In genomic region chr9:50845081-50845480, GRCm38 (mm10) we compare ENCODE assay signal across 8 mouse cellular contexts. TPM values are rescaled to one million over a fixed set of nuclear protein-coding genes. Genes with fewer than 3 reads are reported as not detected.
DNase-seq lines count a peak whose midpoint lies in the region; ATAC-seq and TF ChIP-seq lines count a peak whose summit lies in the region.

Gene Ppp2r1b, plus strand, starts transcription at chr9:50845301.

- H3K27ac ChIP-seq in heart, embryonic 11.5 days (ENCODE audit: low read depth, low read length): no peak within 1 kb of the TSS
- no peak within 1 kb of the TSS for H3K27ac ChIP-seq in MEL (ENCODE audit: control insufficient read depth, low read depth, low read length)
- no peak within 1 kb of the TSS for H3K27ac ChIP-seq in forebrain, embryonic 14.5 days (ENCODE audit: low read depth, low read length)
- peak within 1 kb of the TSS; percentile 54; the same call in 1 of the 2 replicates for H3K27ac ChIP-seq in kidney, postnatal 0 days
- H3K27ac ChIP-seq in midbrain, embryonic 12.5 days (replicated peaks): no peak within 1 kb of the TSS

- peaks cover 6% of the 10 kb centered on the region; the same call in 1 of the 2 replicates for H3K4me1 ChIP-seq in heart, embryonic 11.5 days (ENCODE audit: control insufficient read depth, insufficient read depth, low read length)
- H3K4me1 ChIP-seq in MEL (ENCODE audit: control insufficient read depth in 1 of 2, insufficient read depth in 2 of 2, low read length in 2 of 2): peaks cover 0 to 16% of the 10 kb centered on the region in 2 experiments; a peak in 3 of 4 replicates
- no peaks in the 10 kb centered on the region for H3K4me1 ChIP-seq in forebrain, embryonic 14.5 days (ENCODE audit: control insufficient read depth, insufficient read depth, low read length)
- H3K4me1 ChIP-seq in kidney, postnatal 0 days (replicated peaks; ENCODE audit: insufficient read depth, low read length): peaks cover 17% of the 10 kb centered on the region; the same call in 1 of the 2 replicates
- no peaks in the 10 kb centered on the region for H3K4me1 ChIP-seq in midbrain, embryonic 12.5 days

- no peak for TF ChIP-seq RAD21 in MEL (IDR thresholded peaks at IDR 0.05; ENCODE audit: low read depth, low read length)

- no peak within 1 kb of the TSS for H3K4me2 ChIP-seq in heart, embryonic 11.5 days
- no peak within 1 kb of the TSS for H3K4me2 ChIP-seq in forebrain, embryonic 14.5 days (ENCODE audit: low read length)
- H3K4me2 ChIP-seq in kidney, postnatal 0 days (ENCODE audit: low read length): no peak within 1 kb of the TSS
- no peak within 1 kb of the TSS for H3K4me2 ChIP-seq in midbrain, embryonic 12.5 days (replicated peaks)

- no peak for ATAC-seq in heart, embryonic 11.5 days (replicated peaks; ENCODE audit: insufficient number of reproducible peaks, low FRiP score, low TSS enrichment)
- no peak for ATAC-seq in forebrain, embryonic 14.5 days
- ATAC-seq in kidney, postnatal 0 days (replicated peaks; ENCODE audit: low FRiP score, low read depth): no peak
- ATAC-seq in midbrain, embryonic 12.5 days (ENCODE audit: low FRiP score, low read depth): no peak

- H3K9me3 ChIP-seq in heart, embryonic 11.5 days (replicated peaks; ENCODE audit: control insufficient read depth, low read length): no peaks in the 10 kb centered on the region
- no peaks in the 10 kb centered on the region for H3K9me3 ChIP-seq in MEL (replicated peaks; ENCODE audit: insufficient read depth, low read length)
- no peaks in the 10 kb centered on the region for H3K9me3 ChIP-seq in forebrain, embryonic 14.5 days (replicated peaks; ENCODE audit: control insufficient read depth, low read length)
- H3K9me3 ChIP-seq in kidney, postnatal 0 days (replicated peaks; ENCODE audit: low read length): no peaks in the 10 kb centered on the region
- H3K9me3 ChIP-seq in midbrain, embryonic 12.5 days: no peaks in the 10 kb centered on the region

- no peak for DNase-seq in heart, adult 11 months
- DNase-seq in MEL (ENCODE audit: low read depth, low spot score): no peak
- no peak for DNase-seq in forebrain, embryonic 14.5 days (ENCODE audit: low spot score)
- DNase-seq in kidney, postnatal 0 days (ENCODE audit: low spot score): no peak
- DNase-seq in natural killer cell, adult 2 months (ENCODE audit: low spot score in 2 of 2): no peak
- DNase-seq in cerebellum, adult 18-20 months: no peak

- no peaks in the 10 kb centered on the region for H3K79me2 ChIP-seq in MEL (ENCODE audit: control insufficient read depth, insufficient read depth, low read length, poor library complexity)

- no peak for TF ChIP-seq EP300 in MEL (IDR thresholded peaks at IDR 0.05; ENCODE audit: low read depth in 1 of 2, low read length in 2 of 2)

- no peaks in the 10 kb centered on the region for H3K27me3 ChIP-seq in heart, embryonic 11.5 days (ENCODE audit: control insufficient read depth, insufficient read depth, low read length)
- no peaks in the 10 kb centered on the region for H3K27me3 ChIP-seq in MEL (ENCODE audit: control insufficient read depth in 1 of 2, insufficient read depth in 2 of 2, low read length in 2 of 2)
- no peaks in the 10 kb centered on the region for H3K27me3 ChIP-seq in forebrain, embryonic 14.5 days (replicated peaks; ENCODE audit: control insufficient read depth, insufficient read depth, low read length)
- H3K27me3 ChIP-seq in kidney, postnatal 0 days (ENCODE audit: insufficient read depth, low read length): no peaks in the 10 kb centered on the region
- H3K27me3 ChIP-seq in midbrain, embryonic 12.5 days: no peaks in the 10 kb centered on the region; the same call in 1 of the 2 replicates

- TF ChIP-seq CTCF in MEL (IDR thresholded peaks at IDR 0.05 in 2 of 3, conservative IDR thresholded peaks at IDR 0.05 in 1 of 3; ENCODE audit: control insufficient read depth in 1 of 3, insufficient read depth in 1 of 3, low read depth in 2 of 3, low read length in 3 of 3, poor library complexity in 1 of 3, severe bottlenecking in 1 of 3): no peak
- TF ChIP-seq CTCF in kidney, postnatal 0 days (IDR thresholded peaks at IDR 0.05; ENCODE audit: low read depth): no peak

- no peak within 1 kb of the TSS for H3K9ac ChIP-seq in heart, embryonic 11.5 days (ENCODE audit: low read depth, low read length)
- H3K9ac ChIP-seq in MEL (ENCODE audit: control insufficient read depth, low read depth, low read length, poor library complexity, severe bottlenecking): no peak within 1 kb of the TSS
- no peak within 1 kb of the TSS for H3K9ac ChIP-seq in forebrain, embryonic 14.5 days (ENCODE audit: low read length)
- no peak within 1 kb of the TSS for H3K9ac ChIP-seq in kidney, postnatal 0 days (ENCODE audit: low read depth, low read length)
- no peak within 1 kb of the TSS for H3K9ac ChIP-seq in midbrain, embryonic 12.5 days (replicated peaks)

- TF ChIP-seq POLR2A in MEL (IDR thresholded peaks at IDR 0.05; ENCODE audit: control insufficient read depth in 1 of 2, insufficient read depth in 1 of 2, low read depth in 1 of 2, low read length in 2 of 2, poor library complexity in 1 of 2): no peak

- WGBS in heart, embryonic 11.5 days (ENCODE audit: insufficient replicate concordance): 86% methylated on average over 3 of the region's 3 CpGs
- WGBS in forebrain, embryonic 14.5 days: 86% methylated on average over 3 of the region's 3 CpGs
- 76% methylated on average over 3 of the region's 3 CpGs for WGBS in kidney, postnatal 0 days
- 96% methylated on average over 3 of the region's 3 CpGs for whole genome bisulfite sequencing in midbrain, embryonic 12.5 days

- H3K36me3 ChIP-seq in heart, embryonic 11.5 days (ENCODE audit: control insufficient read depth, insufficient read depth, low read length): peaks cover 4% of the 10 kb centered on the region
- H3K36me3 ChIP-seq in MEL (ENCODE audit: control insufficient read depth in 1 of 2, insufficient read depth in 2 of 2, low read length in 2 of 2): peaks cover 1 to 9% of the 10 kb centered on the region in 2 experiments; a peak in 3 of 4 replicates
- peaks cover 16% of the 10 kb centered on the region for H3K36me3 ChIP-seq in forebrain, embryonic 14.5 days (ENCODE audit: control insufficient read depth, insufficient read depth, low read length)
- 0 out of 2 replicates have a peak, but pooled peaks cover 7% of the 10 kb centered on the region for H3K36me3 ChIP-seq in kidney, postnatal 0 days (ENCODE audit: insufficient read depth, low read length)
- peaks cover 10% of the 10 kb centered on the region for H3K36me3 ChIP-seq in midbrain, embryonic 12.5 days

- H3K4me3 ChIP-seq in heart, embryonic 11.5 days (ENCODE audit: low read depth, low read length): no peak within 1 kb of the TSS
- no peak within 1 kb of the TSS for H3K4me3 ChIP-seq in MEL (ENCODE audit: control insufficient read depth in 1 of 2, insufficient read depth in 1 of 2, low read depth in 2 of 2, low read length in 2 of 2)
- no peak within 1 kb of the TSS for H3K4me3 ChIP-seq in forebrain, embryonic 14.5 days (ENCODE audit: low read depth, low read length)
- H3K4me3 ChIP-seq in kidney, postnatal 0 days (replicated peaks; ENCODE audit: low read depth, low read length): no peak within 1 kb of the TSS
- H3K4me3 ChIP-seq in midbrain, embryonic 12.5 days: no peak within 1 kb of the TSS

TF ChIP-seq in MEL, 35 proteins besides CTCF, POLR2A, EP300 and RAD21:
- no peak for TF ChIP-seq HCFC1 (IDR thresholded peaks at IDR 0.05; ENCODE audit: low read depth, low read length)
- no peak for TF ChIP-seq USF2 (IDR thresholded peaks at IDR 0.05; ENCODE audit: borderline replicate concordance in 1 of 2, insufficient read depth in 1 of 2, low read depth in 1 of 2, low read length in 2 of 2)
- TF ChIP-seq MAZ (IDR thresholded peaks at IDR 0.05; ENCODE audit: low read depth, low read length): no peak
- TF ChIP-seq E2F4 (IDR thresholded peaks at IDR 0.05; ENCODE audit: borderline replicate concordance, low read depth, low read length): no peak
- no peak for TF ChIP-seq UBTF (IDR thresholded peaks at IDR 0.05; ENCODE audit: borderline replicate concordance, insufficient read depth, low read depth, low read length)
- TF ChIP-seq CHD1 (IDR thresholded peaks at IDR 0.05; ENCODE audit: low read depth, low read length): no peak
- no peak for TF ChIP-seq CHD2 (IDR thresholded peaks at IDR 0.05; ENCODE audit: low read length)
- TF ChIP-seq ZC3H11A (IDR thresholded peaks at IDR 0.05; ENCODE audit: low read depth, low read length): no peak
- TF ChIP-seq ZMIZ1 (IDR thresholded peaks at IDR 0.05; ENCODE audit: low read depth, low read length): no peak
- no peak for TF ChIP-seq NRF1 (IDR thresholded peaks at IDR 0.05; ENCODE audit: insufficient read depth, low read depth, low read length, poor library complexity, severe bottlenecking)
- no peak for TF ChIP-seq ELF1 (IDR thresholded peaks at IDR 0.05; ENCODE audit: low read depth, low read length)
- TF ChIP-seq TCF12 (IDR thresholded peaks at IDR 0.05; ENCODE audit: low read depth, low read length): no peak
TF ChIP-seq in MEL: peak in this region for 0.

RNA-seq across cellular contexts. Expression of gene Ppp2r1b, which starts in this region (rescaled TPM):
- 63.1 and 66.9 TPM in 2 replicates for polyA plus RNA-seq in heart, embryonic 11.5 days (2014; fragmentation: Nextera tagmentation; extraction: Ambion mirVana)
- 65.0 and 67.6 TPM in 2 replicates for total RNA-seq in MEL (2012; rRNA removed)
- 100 to 1,000 TPM in 1 of 2 experiments, not detected in 1; 101 TPM for polyA plus RNA-seq in MEL (2012; ENCODE audit: insufficient read depth in 1 of 2, insufficient read length in 2 of 2, low read depth in 1 of 2, low replicate concordance in 2 of 2, missing spikeins in 1 of 2)
- polyA plus RNA-seq in forebrain, embryonic 14.5 days (2014; fragmentation: Nextera tagmentation; extraction: Ambion mirVana): 78.9 and 94.5 TPM in 2 replicates
- 36.6 and 43.6 TPM in 2 replicates for polyA plus RNA-seq in kidney, postnatal 0 days (2015; fragmentation: Nextera tagmentation; extraction: Ambion mirVana)
- 90.9 and 93.6 TPM in 2 replicates for polyA plus RNA-seq in midbrain, embryonic 12.5 days (2016; fragmentation: Nextera tagmentation; extraction: Ambion mirVana)
